Mouse (Mus musculus) effector memory CD4-positive, alpha-beta T cell, adult 5 months (primary cell): Measurements from ENCODE around the gene Slc24a3. TPM values are rescaled to one million over a fixed set of nuclear protein-coding genes. Genes with fewer than 3 reads are reported as not detected.

Source experiments
- polyA plus RNA-seq: library from polyadenylated mRNA; unstranded; fragments of 100-300 nt; shearing (Covaris generic); gene quantifications from one replicate; pipeline ENCODE4 v1.2.1, GENCODE M21; 2017

The Slc24a3 gene
- 0.57 TPM for polyA plus RNA-seq

DNA sequence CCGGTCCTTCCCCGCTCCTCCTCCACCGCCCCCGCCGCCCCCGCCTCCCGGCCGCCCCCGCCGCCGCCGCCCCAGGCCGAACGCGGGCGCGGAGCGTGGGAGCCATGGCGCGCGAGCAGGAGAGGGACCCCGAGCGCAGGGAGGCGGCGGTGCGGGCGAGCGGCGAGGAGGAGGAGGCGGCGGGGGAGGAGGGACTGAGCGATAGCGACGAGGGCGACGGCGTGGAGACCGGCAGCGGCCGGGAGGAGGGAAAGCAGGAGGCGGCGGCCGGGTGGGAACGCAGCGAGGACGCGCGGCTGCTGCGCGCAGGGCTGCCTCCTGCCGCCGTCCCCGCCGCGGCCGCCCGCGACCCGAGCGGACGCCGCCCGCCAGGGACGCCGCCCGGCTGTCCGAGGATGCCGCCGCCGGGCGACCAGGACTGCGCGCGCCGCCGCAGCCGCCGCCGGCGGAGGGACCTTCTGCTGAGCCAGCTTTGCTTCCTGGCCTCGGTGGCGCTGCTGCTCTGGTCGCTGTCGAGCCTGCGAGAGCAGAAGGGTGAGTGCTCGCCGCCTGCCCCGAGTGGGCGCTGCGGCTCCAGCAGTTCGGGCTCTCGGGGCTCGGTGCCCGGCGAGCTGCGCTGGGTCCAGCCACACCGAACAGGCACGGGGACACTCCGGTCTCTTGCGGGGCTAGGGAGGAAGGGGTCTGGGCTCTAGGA is at the start of gene Slc24a3:
Gene Slc24a3 (plus strand): TSS at position 91 of the 697 bp plus-strand sequence.

GRCm38 (mm10) chr2:145675142-145675755 is 507.7 kb downstream of the Slc24a3 start, which contains the start of gene Rin2:
Gene Rin2 (plus strand): TSS chr2:145675215.

